Mouse (Mus musculus) kidney, embryonic 16.5 days (tissue): Measurements from ENCODE around the gene Apba1. TPM values are rescaled to one million over a fixed set of nuclear protein-coding genes. Genes with fewer than 3 reads are reported as not detected.

Experiments
- ATAC-seq: fragments of 200-750 bp; cut with Nextera tagmentation; 2 replicates; pipeline ENCODE4 v1.8.0; 2017; ENCODE audit warnings: moderate TSS enrichment; ENCODE audit not compliant: low FRiP score, low TSS enrichment
- H3K27ac ChIP-seq: fragments of 300-500 bp; sonication (generic); 2 replicates; pipeline ENCODE4 v1.5.1; 2014; ENCODE audit warnings: low read length
- H3K27me3 ChIP-seq: fragments of 300-500 bp; sonication (generic); 2 replicates; pipeline ENCODE4 v1.6.1; 2014; ENCODE audit warnings: low read length, control low read depth, mixed read lengths; ENCODE audit not compliant: insufficient read depth
- H3K36me3 ChIP-seq: fragments of 300-500 bp; sonication (generic); 2 replicates; pipeline ENCODE4 v1.6.1; 2014; ENCODE audit warnings: low read length, control low read depth, mixed read lengths; ENCODE audit not compliant: insufficient read depth
- H3K4me1 ChIP-seq: fragments of 300-500 bp; sonication (generic); 2 replicates; pipeline ENCODE4 v1.6.1; 2014; ENCODE audit warnings: low read length, control low read depth, mixed read lengths; ENCODE audit not compliant: insufficient read depth
- H3K4me2 ChIP-seq: fragments of 300-500 bp; sonication (generic); replicated peaks from 2 replicates; pipeline ENCODE4 v1.6.1; 2014; ENCODE audit warnings: low read depth, low read length
- H3K4me3 ChIP-seq: fragments of 300-500 bp; sonication (generic); 2 replicates; pipeline ENCODE4 v1.5.1; 2014; ENCODE audit warnings: mild to moderate bottlenecking, low read length
- H3K9ac ChIP-seq: fragments of 300-500 bp; sonication (generic); replicated peaks from 2 replicates; pipeline ENCODE4 v1.6.1; 2014; ENCODE audit warnings: low read length
- H3K9me3 ChIP-seq: fragments of 300-500 bp; sonication (generic); 2 replicates; pipeline ENCODE4 v1.6.1; 2016; ENCODE audit warnings: low read length, control low read depth
- WGBS: fragments of 180-500 bp; shearing (Covaris S2); extraction: QIAGEN DNeasy Blood & Tissue Kit; methylation state at CpG from one replicate; pipeline ENCODE4 v1.1.7; 2014; 5-methylcytosine and 5-hydroxymethylcytosine counted together
- polyA plus RNA-seq: library from polyadenylated mRNA; unstranded; fragments of >200 nt; fragmentation: Nextera tagmentation; extraction: Ambion mirVana; gene quantifications from 2 replicates; pipeline ENCODE4 v1.2.1, GENCODE M21; 2015

The Apba1 gene
- polyA plus RNA-seq, 1 experiment from 2014 or later, result 0.91 TPM

- H3K9me3 ChIP-seq, result no peaks in the 10 kb centered on the region
- no peak for ATAC-seq
- H3K27ac ChIP-seq, result no peak overlapping the region
Observed at GRCm38 (mm10) chr19:23822497-23822896, 63.8 kb downstream of the Apba1 start.

GRCm38 (mm10) chr19:23823533-23823932 lies 64.8 kb downstream of the Apba1 start:
- Histone ChIP-seq H3K27ac (no peak overlapping the region), H3K4me1 (no peaks in the 10 kb centered on the region), H3K4me3 (no peak overlapping the region), H3K9me3 (no peaks in the 10 kb centered on the region), H3K9ac (no peak overlapping the region), H3K36me3 (no peaks in the 10 kb centered on the region), H3K4me2 (no peak overlapping the region), H3K27me3 (no peaks in the 10 kb centered on the region)
- 89% methylated on average over 4 of the region's 4 CpGs for WGBS
- no peak for ATAC-seq

More at GRCm38 (mm10) chr19:23822497-23822896, 63.8 kb downstream of the Apba1 start:
- Histone ChIP-seq H3K36me3 (no peaks in the 10 kb centered on the region), H3K4me1 (no peaks in the 10 kb centered on the region), H3K9ac (no peak overlapping the region), H3K27me3 (no peaks in the 10 kb centered on the region), H3K4me2 (no peak overlapping the region), H3K4me3 (no peak overlapping the region)
- 48% methylated on average over 3 of the region's 3 CpGs for WGBS

- no peaks in the 10 kb centered on the region for H3K9me3 ChIP-seq
- H3K4me1 ChIP-seq, result no peaks in the 10 kb centered on the region
- no peak overlapping the region for H3K4me2 ChIP-seq
- no peak overlapping the region for H3K4me3 ChIP-seq
- H3K9ac ChIP-seq, result no peak overlapping the region
- H3K27me3 ChIP-seq, result no peaks in the 10 kb centered on the region
- ATAC-seq, result no peak
- 89% methylated on average over 8 of the region's 8 CpGs for WGBS
- H3K27ac ChIP-seq, result no peak overlapping the region
- no peaks in the 10 kb centered on the region for H3K36me3 ChIP-seq
Observed at GRCm38 (mm10) chr19:23826251-23826650, 67.6 kb downstream of the Apba1 start.

DNA sequence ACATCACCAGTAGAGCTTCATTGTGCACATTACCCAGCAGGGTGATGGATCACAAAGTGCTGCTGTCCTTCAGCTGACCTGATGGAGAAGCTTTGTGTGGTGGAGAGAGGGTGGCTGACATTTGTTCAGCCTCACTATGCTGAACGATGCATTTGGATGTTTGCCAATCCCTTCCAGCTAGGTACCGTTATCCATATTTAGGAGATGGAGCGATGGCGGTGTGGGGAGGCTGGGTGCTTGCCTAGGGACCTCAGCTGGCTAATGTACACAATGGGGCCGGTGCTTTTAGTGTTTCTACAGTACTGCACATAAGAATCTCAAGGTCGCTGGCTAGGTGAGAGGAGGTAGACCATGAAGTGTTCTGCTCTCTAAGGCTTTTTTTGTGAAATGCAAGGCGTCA lies 72.1 kb downstream of the Apba1 start:
- H3K4me2 ChIP-seq, result no peak overlapping the region
- H3K9ac ChIP-seq, result no peak overlapping the region
- no peaks in the 10 kb centered on the region for H3K27me3 ChIP-seq
- no peaks in the 10 kb centered on the region for H3K36me3 ChIP-seq
- 62% methylated on average over 7 of the region's 7 CpGs for WGBS
- H3K4me3 ChIP-seq, result no peak overlapping the region
- H3K9me3 ChIP-seq, result no peaks in the 10 kb centered on the region
- no peak for ATAC-seq
- H3K27ac ChIP-seq, result no peak overlapping the region
- H3K4me1 ChIP-seq, result no peaks in the 10 kb centered on the region

DNA sequence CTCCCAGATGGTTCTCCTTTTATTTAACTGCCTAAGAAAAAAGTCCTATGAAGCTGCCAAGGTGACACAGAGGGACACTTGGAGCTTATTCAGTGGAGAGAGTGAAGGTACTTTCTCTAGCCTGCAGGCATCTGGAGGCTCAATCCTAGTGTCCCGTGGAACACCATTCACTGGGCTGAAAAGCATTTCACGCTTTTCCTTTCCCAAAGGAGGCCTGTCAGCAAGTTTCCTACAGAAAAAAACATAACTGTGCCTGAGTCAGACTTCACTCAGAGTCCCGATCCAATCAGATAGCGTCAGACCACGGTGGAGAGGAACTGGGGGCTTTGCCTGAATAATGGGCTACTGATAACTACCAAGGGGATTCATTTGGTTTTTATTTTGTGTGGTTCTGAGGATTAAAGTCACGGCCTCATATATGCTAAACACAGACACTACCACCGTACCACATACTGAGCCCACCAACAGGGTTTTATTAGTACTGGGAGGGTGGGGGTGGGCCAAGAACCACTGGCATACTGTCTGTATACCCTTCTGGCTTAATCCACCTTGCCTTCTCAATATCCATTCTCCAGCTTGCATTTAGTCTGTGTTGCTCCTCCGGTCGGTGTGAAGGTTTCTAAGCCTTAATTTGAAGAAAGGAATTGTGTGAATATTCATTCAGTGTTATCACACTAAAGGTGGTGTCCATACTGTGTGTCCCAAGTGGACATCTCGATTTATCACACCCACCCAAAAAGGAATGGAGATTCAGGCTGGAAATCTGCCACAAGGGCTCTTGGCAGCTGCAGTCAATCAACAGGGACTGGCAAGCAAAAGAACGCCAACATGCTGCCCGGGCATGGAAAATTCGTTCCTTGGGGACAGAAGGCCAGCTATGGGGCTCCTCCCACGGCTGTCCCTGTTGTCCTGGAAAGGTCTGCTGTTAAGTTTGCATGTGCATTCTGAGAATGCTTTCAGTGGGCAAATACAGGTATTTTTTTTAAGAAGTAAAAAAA lies 75.3 kb downstream of the Apba1 start:
- WGBS, result 77% methylated on average over 14 of the region's 14 CpGs
- no peak overlapping the region for H3K4me2 ChIP-seq
- H3K27ac ChIP-seq, result no peak overlapping the region
- ATAC-seq, result no peak
- H3K36me3 ChIP-seq, result no peaks in the 10 kb centered on the region
- H3K4me3 ChIP-seq, result no peak overlapping the region
- no peaks in the 10 kb centered on the region for H3K4me1 ChIP-seq
- H3K27me3 ChIP-seq, result no peaks in the 10 kb centered on the region
- H3K9ac ChIP-seq, result no peak overlapping the region
- no peaks in the 10 kb centered on the region for H3K9me3 ChIP-seq

DNA sequence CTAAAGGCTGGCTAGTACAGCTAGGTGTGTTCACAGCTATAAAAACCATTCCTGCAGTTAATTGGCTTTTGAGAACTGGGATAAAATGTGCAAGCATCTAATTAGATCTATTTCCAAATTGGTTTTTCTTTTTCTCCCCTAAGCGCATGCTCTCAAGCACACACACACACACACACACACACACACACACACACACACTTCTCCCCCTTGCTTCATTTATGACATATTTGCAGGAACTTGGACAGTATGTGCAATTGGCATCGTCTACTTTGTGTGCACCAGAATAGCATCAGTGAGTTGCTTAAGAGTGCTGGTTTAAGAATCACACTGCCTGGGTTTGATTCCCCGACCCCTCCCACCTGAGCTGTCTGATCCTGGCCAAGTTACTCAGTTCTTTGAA lies 76.0 kb downstream of the Apba1 start:
- ATAC-seq, result no peak
- Histone ChIP-seq H3K4me3 (no peak overlapping the region), H3K4me2 (no peak overlapping the region), H3K27me3 (no peaks in the 10 kb centered on the region), H3K9ac (no peak overlapping the region), H3K9me3 (no peaks in the 10 kb centered on the region), H3K4me1 (no peaks in the 10 kb centered on the region), H3K36me3 (no peaks in the 10 kb centered on the region), H3K27ac (no peak overlapping the region)
- 74% methylated on average over 3 of the region's 3 CpGs for WGBS

GRCm38 (mm10) chr19:23855832-23856231 lies 97.1 kb downstream of the Apba1 start:
- Histone ChIP-seq H3K9me3 (peaks cover 3% of the 10 kb centered on the region; the same call in 1 of the 2 replicates), H3K27ac (no peak overlapping the region), H3K4me2 (no peak overlapping the region), H3K27me3 (no peaks in the 10 kb centered on the region), H3K4me3 (no peak overlapping the region), H3K4me1 (no peaks in the 10 kb centered on the region), H3K36me3 (0 out of 2 replicates have a peak, but pooled peaks cover 3% of the 10 kb centered on the region), H3K9ac (no peak overlapping the region)
- WGBS, result 88% methylated on average over 7 of the region's 7 CpGs
- no peak for ATAC-seq

GRCm38 (mm10) chr19:23858091-23858490 lies 99.4 kb downstream of the Apba1 start:
- Histone ChIP-seq H3K36me3 (0 out of 2 replicates have a peak, but pooled peaks cover 3% of the 10 kb centered on the region), H3K27me3 (no peaks in the 10 kb centered on the region), H3K4me3 (no peak overlapping the region), H3K4me2 (no peak overlapping the region), H3K27ac (no peak overlapping the region), H3K9ac (no peak overlapping the region), H3K9me3 (peaks cover 3% of the 10 kb centered on the region; the same call in 1 of the 2 replicates), H3K4me1 (peaks cover 8% of the 10 kb centered on the region; the same call in 1 of the 2 replicates)
- ATAC-seq, result no peak
- 96% methylated on average over 4 of the region's 4 CpGs for WGBS

DNA sequence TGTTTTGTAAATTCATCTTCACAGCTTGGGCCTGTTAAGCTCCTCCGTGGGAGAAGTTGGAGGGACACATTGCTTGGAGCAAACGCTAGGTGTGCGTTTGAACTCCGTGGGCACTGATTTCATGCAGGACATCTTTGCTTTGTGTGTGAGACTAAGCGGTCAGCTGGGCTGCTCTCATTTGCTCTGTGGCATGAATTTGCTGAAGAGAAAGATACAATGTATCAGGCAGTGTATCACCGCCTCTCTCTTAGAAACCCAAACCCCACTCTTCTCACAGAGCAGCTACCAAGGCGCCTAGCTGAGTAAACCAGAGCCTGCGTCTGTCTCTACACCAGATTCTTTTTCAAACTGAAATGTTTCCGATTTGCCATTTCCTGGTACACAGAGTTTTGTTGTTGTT lies 100.1 kb downstream of the Apba1 start:
- ATAC-seq, result no peak
- Histone ChIP-seq H3K4me1 (peaks cover 14% of the 10 kb centered on the region; the same call in 1 of the 2 replicates), H3K36me3 (0 out of 2 replicates have a peak, but pooled peaks cover 3% of the 10 kb centered on the region), H3K9ac (no peak overlapping the region), H3K4me3 (no peak overlapping the region), H3K9me3 (peaks cover 3% of the 10 kb centered on the region; the same call in 1 of the 2 replicates), H3K27ac (no peak overlapping the region), H3K27me3 (no peaks in the 10 kb centered on the region), H3K4me2 (no peak overlapping the region)
- WGBS, result 91% methylated on average over 9 of the region's 9 CpGs
